Mouse (Mus musculus) left cerebral cortex, adult 11 months (tissue): ENCODE results near the gene Zfp292.

ENCODE experiments used
- DNase-seq: peaks from one replicate; pipeline ENCODE4 v3.0.0; 2022; ENCODE audit warnings: low spot score

Gene Zfp292

DNA sequence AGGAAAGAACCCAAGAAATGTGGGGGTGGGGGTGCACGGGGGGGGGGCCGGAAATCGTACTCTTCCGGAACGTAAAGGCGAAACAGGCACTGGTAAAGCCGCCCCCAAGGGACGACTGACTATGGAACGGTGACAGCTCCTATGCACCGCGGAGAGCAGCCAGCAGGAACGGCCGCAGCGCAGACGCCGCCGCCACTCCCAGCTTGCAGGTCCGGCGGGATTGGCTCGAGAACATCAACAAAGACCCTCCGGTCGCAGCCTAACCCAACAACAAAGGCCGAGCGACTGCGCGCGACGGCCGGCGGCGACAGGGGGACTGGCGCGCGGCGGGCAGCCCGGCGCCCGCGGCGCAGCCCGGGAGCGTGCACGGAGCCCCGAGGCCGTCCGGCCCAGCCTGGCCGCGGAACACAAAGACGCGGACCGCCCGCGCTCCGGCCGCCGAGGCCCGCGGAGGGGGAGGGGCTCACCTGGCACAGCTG, 430 bp downstream of the Zfp292 start:
- peak; percentile 38 for DNase-seq

- no peak for DNase-seq
Observed at GRCm38 (mm10) chr4:34881851-34882250, 909 bp downstream of the Zfp292 start.

DNA sequence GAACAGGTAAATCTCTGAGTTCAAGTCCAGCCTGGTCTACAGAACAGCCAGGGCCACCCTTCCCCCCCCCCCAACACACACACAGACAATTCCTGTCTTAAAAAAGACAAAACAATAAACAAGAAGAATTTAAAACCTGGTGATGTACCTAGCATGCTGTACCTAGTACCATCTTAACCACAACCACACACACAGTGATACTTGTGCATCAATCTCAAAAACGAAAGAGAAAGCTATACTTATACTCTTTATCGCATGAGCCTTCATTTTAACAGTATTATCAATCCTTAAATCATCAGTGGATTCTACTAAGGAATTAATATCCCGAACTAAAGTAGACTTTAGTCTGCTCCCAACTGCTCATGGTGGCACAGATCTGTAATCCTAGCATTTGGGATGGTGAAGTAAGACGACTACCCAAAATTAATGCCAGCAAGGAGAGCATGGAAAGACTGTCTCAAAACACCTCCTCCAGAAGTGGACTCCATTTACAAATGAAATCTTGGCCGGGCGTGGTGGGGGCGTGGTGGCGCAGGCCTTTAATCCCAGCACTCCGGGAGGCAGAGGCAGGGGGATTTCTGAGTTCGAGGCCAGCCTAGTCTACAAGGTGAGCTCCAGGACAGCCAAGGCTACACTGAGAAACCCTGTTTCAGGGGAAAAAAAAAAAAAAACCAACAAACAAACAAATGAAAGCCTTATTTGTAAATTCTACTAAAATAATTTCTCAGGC, 1.7 kb downstream of the Zfp292 start:
- DNase-seq = no peak

DNA sequence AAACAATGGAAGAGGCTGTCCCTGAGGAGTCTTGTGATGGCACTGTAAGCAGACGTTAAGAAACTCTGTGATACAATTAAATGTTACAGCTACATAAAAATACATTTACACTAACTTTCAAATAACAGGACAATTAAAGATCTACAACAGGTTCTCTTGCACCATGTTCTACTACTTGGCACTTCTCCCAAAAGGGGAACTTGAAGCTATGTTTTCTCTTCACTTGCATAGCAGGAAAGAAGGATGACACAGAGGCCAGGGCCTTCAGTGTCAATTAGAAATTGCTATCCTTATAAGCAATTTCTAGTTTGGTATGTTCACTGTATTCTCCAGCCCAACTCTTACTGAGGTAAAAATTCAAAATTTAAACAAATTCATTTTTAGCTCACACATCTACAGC, 8.5 kb downstream of the Zfp292 start:
- DNase-seq = no peak

DNA sequence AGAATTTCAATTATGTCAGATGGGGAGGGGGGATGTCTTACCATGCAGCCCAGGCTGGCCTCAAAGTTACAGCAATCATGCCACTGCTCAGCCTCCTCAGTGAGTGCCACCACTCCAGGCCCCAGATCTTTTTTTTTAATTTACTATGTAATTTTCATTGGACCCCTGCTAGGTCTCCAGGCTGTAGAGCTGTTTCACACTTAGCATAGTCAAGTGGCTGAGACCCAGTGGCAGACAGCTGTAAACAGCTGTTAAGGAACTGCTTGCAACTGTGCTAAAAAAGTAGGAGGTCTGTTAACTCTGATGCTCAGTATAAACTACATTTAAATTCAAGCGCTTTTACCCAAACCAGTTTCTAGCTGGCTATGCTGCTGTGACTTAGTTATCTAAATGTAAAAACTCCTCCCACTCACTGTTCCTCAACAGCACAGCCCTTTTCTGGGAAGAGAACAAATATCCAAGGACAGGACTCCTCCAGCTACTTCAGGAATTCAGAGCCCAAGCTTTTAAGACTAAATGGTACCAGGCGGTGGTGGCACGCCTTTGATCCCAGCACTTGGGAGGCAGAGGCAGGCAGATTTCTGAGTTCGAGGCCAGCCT, 9.8 kb downstream of the Zfp292 start:
- DNase-seq = no peak

DNA sequence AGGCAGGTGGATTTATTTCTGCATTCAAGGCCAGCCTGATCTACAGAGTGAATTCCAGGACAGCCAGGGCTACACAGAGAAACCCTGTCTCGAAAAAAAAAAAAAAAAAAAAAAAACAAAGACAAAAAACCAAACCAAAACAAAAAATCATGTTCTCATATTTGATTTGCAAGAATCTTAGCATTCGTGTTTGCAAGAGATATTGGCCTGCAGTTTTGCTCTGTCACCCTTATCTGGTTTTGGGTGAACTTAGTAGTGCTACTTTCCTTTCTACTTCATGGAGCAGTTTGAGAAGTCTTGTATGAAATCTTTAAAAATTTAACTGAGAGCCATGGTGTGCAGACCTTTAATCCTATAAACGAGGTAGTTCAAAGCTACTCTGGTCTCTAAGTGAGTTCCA, 12.9 kb downstream of the Zfp292 start:
- no peak for DNase-seq

DNA sequence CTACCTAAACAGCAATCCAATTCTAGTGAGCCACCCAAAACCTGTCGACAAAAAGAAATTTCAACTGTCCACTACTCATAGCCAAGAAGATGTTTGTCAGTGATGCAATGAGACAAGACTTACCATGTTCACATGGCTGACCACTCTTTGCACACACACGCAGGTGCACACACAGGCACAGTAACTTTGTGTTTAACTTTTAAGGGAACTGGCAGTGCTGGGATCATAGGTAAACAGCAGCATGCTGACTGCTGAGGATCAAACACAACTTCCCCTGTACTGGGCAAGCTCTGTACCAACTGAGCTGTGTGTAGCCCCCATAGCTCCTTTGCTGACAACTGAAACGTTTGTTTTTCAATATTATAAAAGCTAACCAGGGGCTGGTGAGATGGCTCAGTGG, 21.3 kb downstream of the Zfp292 start:
- no peak for DNase-seq

DNA sequence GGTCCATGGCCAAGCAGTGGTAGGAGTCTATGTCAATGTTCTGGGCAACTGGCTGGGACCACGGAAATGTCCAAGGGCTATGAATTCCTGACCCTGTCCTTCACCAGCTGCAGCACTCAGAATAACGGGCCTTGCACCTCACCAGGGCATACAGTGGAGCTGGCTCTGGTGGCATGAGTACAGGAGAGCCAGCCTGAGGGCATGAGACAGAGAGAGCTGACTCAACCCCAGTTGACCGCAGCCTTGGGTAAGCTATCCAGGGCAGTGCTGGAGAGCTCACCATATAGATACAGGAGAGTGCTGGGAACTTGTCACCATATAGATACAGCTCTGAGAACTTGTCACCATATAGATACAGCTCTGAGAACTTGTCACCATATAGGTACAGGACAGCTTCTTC, 23.3 kb downstream of the Zfp292 start:
- no peak for DNase-seq

- DNase-seq = no peak
Observed at GRCm38 (mm10) chr4:34858903-34859302, 23.9 kb downstream of the Zfp292 start.

GRCm38 (mm10) chr4:34855966-34856365, 26.8 kb downstream of the Zfp292 start:
- no peak for DNase-seq

DNA sequence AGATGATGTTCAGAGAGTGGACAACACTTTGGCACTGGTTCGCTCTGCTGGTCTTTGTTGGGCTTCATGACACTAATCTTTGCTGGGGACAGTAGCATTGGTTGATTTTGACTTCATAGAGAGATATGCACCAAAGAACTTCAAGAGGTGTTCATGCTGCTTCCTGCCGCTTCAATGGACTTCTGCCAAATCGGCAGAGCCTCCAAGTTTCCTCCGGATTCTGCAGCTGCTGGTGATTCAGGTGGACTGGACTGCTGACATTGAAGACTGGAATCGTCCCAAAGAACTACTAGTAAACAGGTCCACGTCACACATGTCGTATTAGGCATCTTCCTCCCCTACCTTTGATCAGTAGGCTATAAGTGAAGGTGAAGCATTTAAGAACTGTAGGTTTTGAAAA, 30.7 kb downstream of the Zfp292 start:
- no peak for DNase-seq

- no peak for DNase-seq
Observed at GRCm38 (mm10) chr4:34850156-34850555, 32.6 kb downstream of the Zfp292 start.

DNA sequence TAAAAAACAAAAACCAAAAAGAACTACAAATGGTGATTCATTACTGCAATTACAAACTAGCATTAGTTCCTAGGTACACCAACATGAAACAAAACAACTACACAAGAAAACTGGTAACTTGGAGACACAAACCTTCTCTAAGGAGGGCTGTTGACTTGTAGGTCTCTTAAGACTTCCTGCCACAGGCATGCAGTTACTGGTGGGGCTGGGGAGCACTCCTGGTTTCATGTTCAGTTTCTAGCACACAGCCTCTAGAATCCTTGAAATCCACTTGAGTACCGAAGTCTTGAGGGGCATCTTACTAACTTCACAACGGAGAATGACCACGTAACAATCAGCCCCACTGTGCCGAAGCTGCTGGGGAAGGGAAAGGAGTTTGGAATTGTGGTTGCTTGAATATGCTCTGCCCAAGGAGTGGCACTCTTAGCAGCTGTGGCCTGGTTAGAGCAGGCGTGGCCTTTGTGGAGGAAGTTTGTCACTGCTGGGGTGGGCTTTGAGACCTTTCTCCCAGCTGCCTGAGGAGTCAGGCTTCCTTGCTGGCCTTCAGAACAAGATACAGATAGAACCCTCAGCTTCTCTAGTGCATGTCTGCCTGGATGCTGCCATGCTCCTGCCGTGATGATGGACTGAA, 35.0 kb downstream of the Zfp292 start:
- DNase-seq = no peak

- no peak for DNase-seq
Observed at GRCm38 (mm10) chr4:34843839-34844238, 38.9 kb downstream of the Zfp292 start.

DNA sequence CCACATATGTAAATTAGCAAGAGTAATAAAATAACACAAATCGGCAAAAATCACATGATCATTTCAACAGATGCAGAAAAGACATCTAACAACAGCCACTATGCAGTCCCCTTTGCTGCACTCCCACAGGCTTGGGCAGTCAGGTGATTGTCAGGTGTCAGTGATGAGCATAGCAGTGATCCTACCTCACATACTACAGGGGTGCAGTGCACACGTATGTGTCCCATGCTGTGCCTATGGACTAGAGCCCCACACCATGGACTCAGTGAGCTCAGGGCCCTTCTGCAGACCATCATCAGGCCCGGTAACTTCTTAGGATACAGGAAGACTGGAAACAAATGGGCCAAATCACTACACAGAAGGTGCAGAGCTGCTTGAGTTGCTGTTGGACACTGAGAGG, 39.9 kb downstream of the Zfp292 start:
- no peak for DNase-seq

DNA sequence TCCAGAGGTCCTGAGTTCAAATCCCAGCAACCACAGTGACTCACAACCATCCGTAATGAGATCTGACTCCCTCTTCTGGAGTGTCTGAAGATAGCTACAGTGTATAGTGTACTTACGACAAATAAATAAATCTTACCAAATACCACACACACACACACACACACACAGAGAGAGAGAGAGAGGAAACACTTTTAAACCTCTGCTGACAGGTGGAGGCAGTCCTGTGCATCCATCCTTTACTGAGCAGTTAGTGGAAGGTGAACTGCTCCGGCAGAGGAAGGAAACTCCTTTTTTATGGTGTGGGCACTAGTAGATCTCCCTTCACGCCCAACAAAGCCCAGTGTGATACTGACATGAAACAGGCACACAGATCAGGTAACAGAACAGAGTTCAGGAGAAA, 51.3 kb downstream of the Zfp292 start:
- no peak for DNase-seq

GRCm38 (mm10) chr4:34829456-34829855, 53.3 kb downstream of the Zfp292 start:
- no peak for DNase-seq

- peak; percentile 10 for DNase-seq
Observed at GRCm38 (mm10) chr4:34823901-34824300, 58.9 kb downstream of the Zfp292 start.

GRCm38 (mm10) chr4:34819904-34820303, 62.9 kb downstream of the Zfp292 start:
- no peak for DNase-seq

DNA sequence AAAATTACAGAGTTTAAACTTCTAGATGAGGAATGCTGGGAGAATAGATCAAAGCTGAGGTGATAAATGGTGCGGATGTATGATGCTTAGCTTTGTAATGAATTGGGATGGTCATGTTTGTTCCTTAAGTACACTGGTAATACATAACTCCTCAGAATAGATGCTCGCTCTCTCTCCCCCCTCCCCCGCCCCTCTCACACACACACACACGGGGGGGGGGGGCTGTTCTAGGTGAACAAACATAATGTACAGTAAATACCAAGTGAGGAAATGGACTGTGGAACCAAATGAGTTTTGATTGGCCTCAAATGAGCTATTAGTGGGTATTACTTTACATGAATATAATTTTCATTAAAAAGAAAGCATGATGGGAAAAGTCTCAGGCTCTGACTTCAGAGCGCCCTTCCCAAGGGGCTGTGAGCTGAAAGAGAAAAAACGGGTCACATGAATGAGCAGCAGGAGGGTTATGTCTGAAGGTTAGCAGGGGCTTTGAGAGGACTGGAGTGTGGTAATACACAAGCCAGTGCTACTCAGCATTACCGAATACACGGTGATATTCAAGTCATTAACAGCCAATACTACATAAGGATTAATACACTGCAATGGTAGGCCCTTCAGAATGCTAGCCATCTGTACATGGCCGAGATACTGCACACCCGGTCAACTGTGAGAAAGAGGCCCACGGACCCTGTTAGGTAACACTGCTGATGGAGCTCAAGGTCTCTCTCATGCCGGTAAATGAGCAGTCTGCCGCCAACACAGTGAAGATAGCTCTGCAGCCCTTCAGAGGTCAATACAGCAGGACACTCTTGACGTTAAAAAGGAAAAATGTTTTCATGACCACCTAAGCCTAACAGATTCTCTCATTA, 81.4 kb downstream of the Zfp292 start:
- no peak for DNase-seq

- no peak for DNase-seq
Observed at GRCm38 (mm10) chr4:34798005-34798404, 84.8 kb downstream of the Zfp292 start.

- DNase-seq = no peak
Observed at GRCm38 (mm10) chr4:34797294-34797983, 85.3 kb downstream of the Zfp292 start.
